Mouse (Mus musculus) liver, adult 2 months (tissue): ENCODE data around the gene Tmcc3. TPM values are rescaled to one million over a fixed set of nuclear protein-coding genes. Genes with fewer than 3 reads are reported as not detected.

Experiments used
- DNase-seq: peaks from one replicate; pipeline ENCODE4 v3.0.0-alpha.2; 2011; ENCODE audit warnings: low read depth, low spot score; ENCODE audit errors: extremely low read depth
- H3K27ac ChIP-seq: fragments of 200-500 bp; replicated peaks from 2 replicates; pipeline ENCODE4 v1.5.1; 2012; ENCODE audit warnings: low read depth, mild to moderate bottlenecking, control low read depth, inconsistent platforms, low read length; ENCODE audit not compliant: insufficient read depth
- H3K27me3 ChIP-seq: fragments of 200-500 bp; 2 replicates; pipeline ENCODE4 v1.6.1; 2012; ENCODE audit warnings: mild to moderate bottlenecking, moderate library complexity, low read length, inconsistent platforms; ENCODE audit not compliant: control insufficient read depth, insufficient read depth
- H3K36me3 ChIP-seq: fragments of 200-500 bp; 2 replicates; pipeline ENCODE4 v1.6.1; 2012; ENCODE audit warnings: low read length, inconsistent platforms; ENCODE audit not compliant: control insufficient read depth, insufficient read depth
- H3K4me1 ChIP-seq: fragments of 200-500 bp; 2 replicates; pipeline ENCODE4 v1.6.1; 2011; ENCODE audit warnings: low read length; ENCODE audit not compliant: control insufficient read depth, insufficient read depth
- H3K4me3 ChIP-seq: fragments of 200-500 bp; 2 replicates; pipeline ENCODE4 v1.5.1; 2011; ENCODE audit warnings: low read depth, mild to moderate bottlenecking, control low read depth, low read length, moderate library complexity; ENCODE audit not compliant: insufficient read depth
- H3K79me2 ChIP-seq: fragments of 200-500 bp; 2 replicates; pipeline ENCODE4 v1.6.1; 2012; ENCODE audit warnings: inconsistent platforms, mild to moderate bottlenecking, low read length, moderate library complexity; ENCODE audit not compliant: control insufficient read depth, insufficient read depth
- H3K9ac ChIP-seq: fragments of 200-500 bp; 2 replicates; pipeline ENCODE4 v1.6.1; 2012; ENCODE audit warnings: low read depth, mild to moderate bottlenecking, control low read depth, inconsistent platforms, low read length
- CTCF ChIP-seq: fragments of 200-500 bp; IDR thresholded peaks from 2 replicates; pipeline ENCODE4 v1.5.1; 2011; ENCODE audit warnings: low read depth, low read length, control low read depth
- POLR2A ChIP-seq: fragments of 200-500 bp; IDR thresholded peaks from 2 replicates; pipeline ENCODE4 v1.6.1; 2011; ENCODE audit warnings: low read length, control low read depth; ENCODE audit not compliant: insufficient read depth; ENCODE audit errors: extremely low read depth
- WGBS: fragments of 180-500 bp; shearing (Covaris S2); methylation state at CpG from one replicate; pipeline ENCODE4 v1.1.7; 2018; 5-methylcytosine and 5-hydroxymethylcytosine counted together
- polyA plus RNA-seq: library from polyadenylated mRNA; depleted of rRNA; stranded (reverse); fragments of >200 nt; gene quantifications from 2 replicates; pipeline ENCODE4 v1.2.3, GENCODE M21; 2012; rRNA removed
- total RNA-seq: library from RNA; depleted of rRNA; stranded (reverse); fragments of >200 nt; gene quantifications from 2 replicates; pipeline ENCODE4 v1.2.3, GENCODE M21; 2014; rRNA removed

Gene Tmcc3
- total and polyA plus RNA-seq, 2 experiments: 3.2 to 7.9 TPM

DNA sequence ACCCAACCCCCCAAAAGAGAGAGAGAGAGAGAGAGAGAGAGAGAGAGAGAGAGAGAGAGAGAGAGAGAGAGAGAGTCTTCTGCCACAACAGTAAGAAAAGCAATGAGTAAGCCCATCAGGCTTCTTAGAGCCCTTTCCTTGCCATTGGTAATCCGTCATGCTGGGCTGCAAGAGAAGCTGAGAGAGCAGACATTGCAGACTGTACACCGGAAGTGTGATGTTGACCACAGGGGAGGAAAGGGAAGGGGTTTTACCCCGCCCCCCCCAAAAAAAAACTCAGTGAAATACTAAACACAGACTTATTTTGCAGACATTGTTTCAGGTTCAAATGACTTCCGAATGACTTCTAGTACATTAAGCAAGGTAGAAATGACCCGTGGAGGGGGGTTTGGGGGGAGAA, 328.3 kb downstream of the Tmcc3 start:
- no peak overlapping the region for H3K27ac ChIP-seq
- H3K27me3 ChIP-seq: no peaks in the 10 kb centered on the region
- H3K36me3 ChIP-seq: no peaks in the 10 kb centered on the region
- no peaks in the 10 kb centered on the region for H3K4me1 ChIP-seq
- WGBS: 76% methylated on average over 5 of the region's 5 CpGs
- TF ChIP-seq CTCF (no peak), POLR2A (no peak)
- H3K79me2 ChIP-seq: no peaks in the 10 kb centered on the region
- no peak overlapping the region for H3K4me3 ChIP-seq
- DNase-seq: no peak
- H3K9ac ChIP-seq: no peak overlapping the region

Other genes starting within 250 kb of the Tmcc3 start
- gene Nr2c1, start 163.9 kb upstream of the Tmcc3 start, total RNA-seq: 6.4 and 8.3 TPM in 2 replicates
- 3.4 and 3.7 TPM in 2 replicates for gene Nr2c1, start 163.9 kb upstream of the Tmcc3 start, polyA plus RNA-seq
- 205 and 237 TPM in 2 replicates for gene Ndufa12, start 113.2 kb upstream of the Tmcc3 start, total RNA-seq
- 74.6 and 83.6 TPM in 2 replicates for gene Ndufa12, start 113.2 kb upstream of the Tmcc3 start, polyA plus RNA-seq
- gene Gm4792, start 13.2 kb upstream of the Tmcc3 start, total RNA-seq: not detected in 2 replicates
- not detected in 2 replicates for gene Gm4792, start 13.2 kb upstream of the Tmcc3 start, polyA plus RNA-seq